Mouse (Mus musculus) bone marrow macrophage, adult 2 months (primary cell): ENCODE data around the gene Zg16.

Experiments used
- CTCF ChIP-seq: IDR thresholded peaks from 2 replicates; pipeline ENCODE4 v1.5.1; 2012; ENCODE audit warnings: low read depth, mild to moderate bottlenecking, low read length, moderate library complexity
- POLR2A ChIP-seq: IDR thresholded peaks from 2 replicates; pipeline ENCODE4 v1.6.1; 2012; ENCODE audit warnings: mild to moderate bottlenecking, low read depth, low read length, borderline replicate concordance

GRCm38 (mm10) chr7:127026161-127026600 lies 60.9 kb downstream of the Zg16 start:
- no peak for TF ChIP-seq CTCF
- TF ChIP-seq POLR2A = no peak
